Mouse (Mus musculus) embryonic facial prominence, embryonic 14.5 days (tissue): ENCODE measurements around the gene Socs5. TPM values are rescaled to one million over a fixed set of nuclear protein-coding genes. Genes with fewer than 3 reads are reported as not detected.
A peak's percentile ranks its signal among the peaks of the same experiment; 100 is the strongest.

Source experiments
- ATAC-seq: fragments of 200-750 bp; cut with Nextera tagmentation; 2 replicates; pipeline ENCODE4 v1.8.0; 2017; ENCODE audit warnings: low read depth, moderate number of reproducible peaks, moderate TSS enrichment
- DNase-seq: peaks from one replicate; pipeline ENCODE4 v3.0.0-alpha.2; 2015; ENCODE audit warnings: low spot score
- H3K27ac ChIP-seq: fragments of 300-500 bp; sonication (generic); replicated peaks from 2 replicates; pipeline ENCODE4 v1.5.1; 2014; ENCODE audit warnings: low read depth, mild to moderate bottlenecking, low read length, moderate library complexity
- H3K27me3 ChIP-seq: fragments of 300-500 bp; sonication (generic); replicated peaks from 2 replicates; pipeline ENCODE4 v1.6.1; 2014; ENCODE audit warnings: low read length; ENCODE audit not compliant: control insufficient read depth, insufficient read depth
- H3K36me3 ChIP-seq: fragments of 300-500 bp; sonication (generic); 2 replicates; pipeline ENCODE4 v1.6.1; 2014; ENCODE audit warnings: low read length, mixed read lengths; ENCODE audit not compliant: control insufficient read depth, insufficient read depth
- H3K4me1 ChIP-seq: fragments of 300-500 bp; sonication (generic); 2 replicates; pipeline ENCODE4 v1.6.1; 2014; ENCODE audit warnings: antibody characterized with exemption, low read length; ENCODE audit not compliant: control insufficient read depth, insufficient read depth
- H3K4me2 ChIP-seq: fragments of 300-500 bp; sonication (generic); 2 replicates; pipeline ENCODE4 v1.6.1; 2014; ENCODE audit warnings: low read depth, mild to moderate bottlenecking, low read length, moderate library complexity, mixed read lengths
- H3K4me3 ChIP-seq: fragments of 300-500 bp; sonication (generic); 2 replicates; pipeline ENCODE4 v1.5.1; 2014; ENCODE audit warnings: low read depth, mild to moderate bottlenecking, low read length
- H3K9ac ChIP-seq: fragments of 300-500 bp; sonication (generic); 2 replicates; pipeline ENCODE4 v1.6.1; 2014; ENCODE audit warnings: low read depth, mild to moderate bottlenecking, low read length, moderate library complexity, mixed read lengths
- H3K9me3 ChIP-seq: fragments of 300-500 bp; sonication (generic); 2 replicates; pipeline ENCODE4 v1.6.1; 2016; ENCODE audit warnings: low read length; ENCODE audit not compliant: control insufficient read depth
- WGBS: fragments of 180-500 bp; shearing (Covaris S2); extraction: QIAGEN DNeasy Blood & Tissue Kit; methylation state at CpG from one replicate; pipeline ENCODE4 v1.1.7; 2014; 5-methylcytosine and 5-hydroxymethylcytosine counted together
- polyA plus RNA-seq: library from polyadenylated mRNA; unstranded; fragments of >200 nt; fragmentation: Nextera tagmentation; extraction: Ambion mirVana; gene quantifications from 2 replicates; pipeline ENCODE4 v1.2.1, GENCODE M21; 2014

Socs5 gene
- polyA plus RNA-seq, 1 experiment from 2014 or later, result 24.1 TPM

- Histone ChIP-seq H3K4me1 (peaks cover 2% of the 10 kb centered on the region; the same call in 1 of the 2 replicates), H3K9me3 (no peaks in the 10 kb centered on the region), H3K27ac (no peak overlapping the region), H3K27me3 (no peaks in the 10 kb centered on the region), H3K9ac (no peak overlapping the region), H3K36me3 (0 out of 2 replicates have a peak, but pooled peaks cover 6% of the 10 kb centered on the region), H3K4me3 (no peak overlapping the region), H3K4me2 (no peak overlapping the region)
- 55% methylated on average over 6 of the region's 6 CpGs for WGBS
- DNase-seq (no peak), ATAC-seq (no peak)
These were observed 8.1 kb downstream of the Socs5 start for GRCm38 (mm10) chr17:87115615-87116014.

DNA sequence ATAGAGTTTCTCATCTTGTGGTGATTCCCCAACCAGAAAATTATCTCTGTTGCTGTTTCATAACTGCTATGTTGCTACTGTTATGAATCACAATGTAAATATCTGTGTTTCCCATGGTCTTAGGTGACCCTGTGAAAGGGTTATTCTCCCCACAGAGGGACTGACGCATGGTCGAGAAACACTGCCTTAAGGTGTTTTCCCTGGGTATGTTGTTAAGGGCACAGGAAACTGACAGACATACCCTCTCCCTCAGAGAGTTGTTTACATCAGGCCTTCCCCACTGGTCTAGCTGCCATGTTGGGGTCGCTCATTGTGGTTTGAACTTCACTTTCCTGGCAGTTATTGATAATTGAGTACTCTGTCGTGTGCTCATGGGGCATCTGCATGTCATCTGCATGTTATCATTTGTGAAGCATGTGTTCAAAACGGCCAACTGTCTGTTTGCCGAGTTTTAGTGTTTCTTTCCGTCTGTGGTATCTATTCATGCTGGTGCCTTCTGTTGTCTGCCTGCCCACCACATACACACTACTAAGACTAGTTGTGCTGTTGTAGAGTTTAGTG is 11.6 kb downstream of the Socs5 start:
- no peaks in the 10 kb centered on the region for H3K4me1 ChIP-seq
- H3K9me3 ChIP-seq, result no peaks in the 10 kb centered on the region
- no peaks in the 10 kb centered on the region for H3K27me3 ChIP-seq
- H3K4me3 ChIP-seq, result no peak overlapping the region
- no peak for ATAC-seq
- DNase-seq, result no peak
- H3K9ac ChIP-seq, result no peak overlapping the region
- no peak overlapping the region for H3K27ac ChIP-seq
- H3K4me2 ChIP-seq, result no peak overlapping the region
- 76% methylated on average over 7 of the region's 7 CpGs for WGBS
- H3K36me3 ChIP-seq, result peaks cover 23% of the 10 kb centered on the region

DNA sequence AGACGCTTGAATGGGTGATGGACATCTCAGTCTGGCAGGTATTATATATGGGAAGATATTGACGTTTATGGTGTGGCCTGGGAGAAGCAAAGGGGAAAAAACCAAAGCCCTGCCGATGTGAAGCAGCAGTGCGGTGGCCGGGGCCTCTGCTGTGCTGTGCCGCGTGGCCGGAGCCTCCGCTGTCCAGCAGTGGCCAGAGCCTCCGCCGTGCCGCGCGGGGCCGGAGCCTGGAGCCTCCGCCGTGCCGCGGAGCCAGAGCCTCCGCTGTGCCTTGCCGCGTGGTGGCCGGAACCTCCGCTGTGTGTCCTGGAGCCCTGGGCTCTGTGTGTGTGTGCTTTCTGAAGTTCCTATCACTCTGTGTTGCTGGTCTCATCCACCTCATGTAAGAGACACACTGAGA is 17.9 kb downstream of the Socs5 start:
- Histone ChIP-seq H3K4me3 (peak overlapping the region; percentile 16), H3K36me3 (peaks cover 38% of the 10 kb centered on the region), H3K4me2 (peak overlapping the region; percentile 47), H3K9ac (0 out of 2 replicates have a peak overlapping the region, but pooled peaks have one; percentile 17), H3K9me3 (peaks cover 12% of the 10 kb centered on the region; the same call in 1 of the 2 replicates), H3K4me1 (no peaks in the 10 kb centered on the region), H3K27ac (no peak overlapping the region), H3K27me3 (no peaks in the 10 kb centered on the region)
- ATAC-seq (peak; percentile 65), DNase-seq (peak; percentile 17)
- 32% methylated on average over 23 of the region's 24 CpGs for whole genome bisulfite sequencing

DNA sequence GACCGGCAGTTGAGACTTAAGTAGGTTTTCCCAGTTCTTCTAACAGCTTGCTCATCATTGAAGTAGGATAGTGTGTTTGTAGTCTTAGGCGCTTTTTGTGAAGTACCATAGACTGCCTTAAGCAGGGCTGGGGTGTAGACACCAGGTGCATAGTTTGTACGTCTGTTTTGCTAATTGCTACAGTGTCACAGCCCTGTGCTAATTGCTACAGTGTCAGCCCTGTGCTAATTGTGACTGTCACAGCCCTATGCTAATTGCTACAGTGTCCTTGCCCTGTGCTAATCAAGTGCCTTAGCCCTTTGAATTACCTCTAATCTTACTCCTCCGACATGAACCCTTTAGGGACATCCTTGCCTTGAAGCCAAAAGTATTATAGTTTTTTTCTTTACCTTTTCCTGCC is 24.8 kb downstream of the Socs5 start:
- no peaks in the 10 kb centered on the region for H3K9me3 ChIP-seq
- DNase-seq (no peak), ATAC-seq (0 out of 2 replicates have a peak, but pooled peaks have one; percentile 55)
- no peak overlapping the region for H3K27ac ChIP-seq
- H3K4me1 ChIP-seq, result no peaks in the 10 kb centered on the region
- H3K9ac ChIP-seq, result no peak overlapping the region
- no peak overlapping the region for H3K4me3 ChIP-seq
- 72% methylated on average over 4 of the region's 4 CpGs for WGBS
- peaks cover 38% of the 10 kb centered on the region for H3K36me3 ChIP-seq
- no peak overlapping the region for H3K4me2 ChIP-seq
- H3K27me3 ChIP-seq, result no peaks in the 10 kb centered on the region

DNA sequence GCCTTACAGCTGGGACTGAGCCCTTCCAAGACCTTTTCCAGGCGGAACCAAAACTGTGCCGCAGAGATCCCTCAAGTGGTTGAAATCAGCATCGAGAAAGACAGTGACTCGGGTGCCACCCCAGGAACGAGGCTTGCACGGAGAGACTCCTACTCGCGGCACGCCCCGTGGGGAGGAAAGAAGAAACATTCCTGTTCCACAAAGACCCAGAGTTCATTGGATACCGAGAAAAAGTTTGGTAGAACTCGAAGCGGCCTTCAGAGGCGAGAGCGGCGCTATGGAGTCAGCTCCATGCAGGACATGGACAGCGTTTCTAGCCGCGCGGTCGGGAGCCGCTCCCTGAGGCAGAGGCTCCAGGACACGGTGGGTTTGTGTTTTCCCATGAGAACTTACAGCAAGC is 26.3 kb downstream of the Socs5 start:
- Histone ChIP-seq H3K4me2 (no peak overlapping the region), H3K9me3 (no peaks in the 10 kb centered on the region), H3K36me3 (peaks cover 44% of the 10 kb centered on the region), H3K4me3 (no peak overlapping the region), H3K27ac (no peak overlapping the region), H3K27me3 (no peaks in the 10 kb centered on the region), H3K4me1 (no peaks in the 10 kb centered on the region), H3K9ac (no peak overlapping the region)
- WGBS, result 68% methylated on average over 23 of the region's 23 CpGs
- ATAC-seq, result 0 out of 2 replicates have a peak, but pooled peaks have one; percentile 47
- DNase-seq, result peak; percentile 56

DNA sequence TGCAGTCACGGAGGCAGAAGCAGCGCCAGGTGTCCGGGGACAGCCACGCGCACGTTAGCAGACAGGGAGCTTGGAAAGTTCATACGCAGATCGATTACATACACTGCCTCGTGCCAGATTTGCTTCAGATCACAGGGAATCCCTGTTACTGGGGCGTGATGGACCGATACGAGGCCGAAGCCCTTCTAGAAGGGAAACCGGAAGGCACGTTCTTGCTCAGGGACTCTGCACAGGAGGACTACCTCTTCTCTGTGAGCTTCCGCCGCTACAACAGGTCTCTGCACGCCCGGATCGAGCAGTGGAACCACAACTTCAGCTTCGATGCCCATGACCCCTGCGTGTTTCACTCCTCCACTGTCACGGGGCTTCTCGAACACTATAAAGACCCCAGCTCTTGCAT is 27.2 kb downstream of the Socs5 start:
- DNase-seq (no peak), ATAC-seq (no peak)
- 91% methylated on average over 24 of the region's 24 CpGs for WGBS
- Histone ChIP-seq H3K9ac (no peak overlapping the region), H3K27me3 (no peaks in the 10 kb centered on the region), H3K27ac (no peak overlapping the region), H3K36me3 (peaks cover 47% of the 10 kb centered on the region), H3K4me2 (no peak overlapping the region), H3K4me3 (no peak overlapping the region), H3K4me1 (no peaks in the 10 kb centered on the region), H3K9me3 (no peaks in the 10 kb centered on the region)

DNA sequence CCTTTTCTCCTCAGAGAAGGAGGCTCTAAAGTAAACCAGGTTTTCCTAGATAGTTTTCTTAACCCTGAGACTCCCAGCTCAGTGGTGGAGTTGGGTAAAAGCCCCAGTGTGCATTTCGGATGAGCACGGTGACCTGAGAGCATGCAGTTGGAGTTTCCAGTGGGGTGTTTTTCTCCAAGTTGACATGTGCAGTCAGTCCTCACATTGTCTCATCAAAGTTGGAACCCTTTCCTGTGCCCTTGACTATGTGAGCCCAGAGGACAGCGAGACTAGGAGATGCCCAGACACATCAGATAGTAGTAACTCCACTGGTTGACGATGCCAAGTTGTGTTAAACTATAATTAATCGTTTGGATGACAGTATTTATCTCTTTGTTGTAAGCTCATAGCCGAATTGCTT is 28.3 kb downstream of the Socs5 start:
- Histone ChIP-seq H3K27me3 (no peaks in the 10 kb centered on the region), H3K4me3 (no peak overlapping the region), H3K36me3 (peaks cover 47% of the 10 kb centered on the region), H3K4me2 (no peak overlapping the region), H3K9me3 (no peaks in the 10 kb centered on the region), H3K27ac (no peak overlapping the region), H3K9ac (no peak overlapping the region), H3K4me1 (no peaks in the 10 kb centered on the region)
- ATAC-seq, result no peak
- 86% methylated on average over 6 of the region's 6 CpGs for WGBS
- no peak for DNase-seq

- WGBS, result 88% methylated on average over 9 of the region's 9 CpGs
These were observed 33.9 kb downstream of the Socs5 start for GRCm38 (mm10) chr17:87141188-87141935.

More at GRCm38 (mm10) chr17:87141188-87141935, 33.9 kb downstream of the Socs5 start:
- Histone ChIP-seq H3K36me3 (peaks cover 15% of the 10 kb centered on the region; the same call in 1 of the 2 replicates), H3K4me1 (0 out of 2 replicates have a peak, but pooled peaks cover 5% of the 10 kb centered on the region), H3K27me3 (no peaks in the 10 kb centered on the region), H3K4me3 (no peak overlapping the region), H3K4me2 (no peak overlapping the region), H3K9ac (no peak overlapping the region), H3K27ac (no peak overlapping the region), H3K9me3 (no peaks in the 10 kb centered on the region)
- DNase-seq (no peak), ATAC-seq (no peak)
